Mouse (Mus musculus) spleen, adult 2 months (tissue): ENCODE data around the gene Misp.

ENCODE experiments used
- CTCF ChIP-seq: fragments of 200-500 bp; IDR thresholded peaks from 2 replicates; pipeline ENCODE4 v1.5.1; 2011; ENCODE audit warnings: mild to moderate bottlenecking, inconsistent platforms; ENCODE audit not compliant: insufficient read depth, insufficient read length, insufficient replicate concordance; ENCODE audit errors: extremely low read depth
- POLR2A ChIP-seq: fragments of 200-500 bp; IDR thresholded peaks from 2 replicates; pipeline ENCODE4 v1.6.1; 2011; ENCODE audit warnings: low read depth, low read length, inconsistent platforms

GRCm38 (mm10) chr10:79834769-79835398 is 14.1 kb downstream of the Misp start:
- TF ChIP-seq CTCF (peak; percentile 98), POLR2A (no peak)
